Mouse (Mus musculus) CD4-positive helper T cell, adult 2 months (primary cell): ENCODE measurements around the gene 4930558K02Rik.

Experiments
- DNase-seq: peaks from one replicate; pipeline ENCODE4 v3.0.0-alpha.2; 2012; ENCODE audit warnings: low read depth, missing footprints, low spot score

Gene 4930558K02Rik

DNA sequence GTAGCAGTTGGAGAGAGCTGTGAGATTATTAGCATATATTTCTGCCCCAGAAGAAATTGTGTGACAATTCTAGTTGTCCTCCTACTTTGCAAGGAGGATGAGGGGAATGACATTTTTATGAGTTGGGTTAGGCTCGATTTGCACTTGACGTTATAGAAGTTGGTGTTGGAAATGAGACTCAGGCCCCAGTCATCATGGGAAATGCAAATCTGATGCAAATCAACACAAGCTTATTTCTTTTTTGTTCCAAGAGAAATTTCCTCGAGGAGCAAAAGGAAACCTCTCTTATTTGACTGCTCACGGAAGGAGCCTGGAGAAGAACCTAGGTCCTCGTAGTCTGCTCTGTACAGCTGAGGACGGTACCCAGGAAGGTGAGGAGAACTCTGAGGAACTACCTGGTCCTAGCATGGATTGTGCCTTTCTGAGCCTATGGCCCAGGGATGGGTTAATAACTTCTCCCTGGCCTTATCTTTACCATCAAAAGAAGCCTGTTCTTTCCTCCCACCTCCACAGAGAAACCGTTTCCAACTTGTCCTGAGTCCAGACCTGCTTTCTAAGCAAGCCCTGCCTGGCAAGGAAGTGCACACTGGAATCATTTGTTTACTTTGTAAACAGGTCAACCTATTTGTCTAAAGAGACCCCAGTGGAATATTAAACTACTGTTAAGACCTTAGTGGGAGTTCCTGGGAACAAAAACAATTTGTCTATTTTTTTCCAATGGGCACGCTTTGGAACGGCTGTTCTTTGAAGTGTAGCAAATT is 76.6 kb downstream of the 4930558K02Rik start:
- no peak for DNase-seq

DNA sequence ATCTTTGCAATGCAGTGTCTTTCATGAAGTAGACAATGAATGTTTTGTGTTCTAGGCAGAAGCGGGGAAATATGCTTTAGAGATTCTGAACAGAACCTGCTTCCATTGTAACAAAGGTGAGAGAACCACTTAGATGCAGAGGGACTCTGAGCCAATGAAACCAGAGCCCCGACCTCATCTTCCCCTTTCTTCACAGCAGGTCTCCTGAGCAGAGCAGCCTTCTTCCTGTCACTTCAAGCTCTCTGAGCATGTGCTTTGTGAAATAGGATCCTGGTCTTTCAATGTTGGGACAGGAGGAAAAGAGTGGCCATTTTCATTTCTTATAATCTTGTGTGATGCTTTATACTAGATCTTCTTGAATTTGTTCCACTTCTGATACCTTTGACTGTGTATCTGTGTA is 79.3 kb downstream of the 4930558K02Rik start:
- no peak for DNase-seq

DNA sequence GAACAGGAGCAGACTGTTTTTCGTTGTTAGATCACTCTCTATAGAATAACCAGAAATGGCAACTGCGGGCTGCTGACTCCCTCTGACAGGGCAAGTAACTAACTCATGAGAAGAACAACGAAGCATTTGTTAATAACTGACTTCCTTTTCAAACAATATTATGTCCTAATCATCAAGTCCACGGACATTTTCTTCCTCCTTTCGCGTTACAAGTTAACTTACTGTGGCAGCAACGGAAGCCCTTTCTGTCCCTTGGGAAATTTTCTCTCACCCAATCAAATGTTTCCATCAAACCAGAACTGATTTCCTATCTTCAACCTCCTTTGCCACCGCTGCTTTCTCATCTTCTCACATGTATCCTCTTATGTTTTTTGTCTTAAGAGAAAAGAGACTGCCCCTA is 82.2 kb downstream of the 4930558K02Rik start:
- no peak for DNase-seq

DNA sequence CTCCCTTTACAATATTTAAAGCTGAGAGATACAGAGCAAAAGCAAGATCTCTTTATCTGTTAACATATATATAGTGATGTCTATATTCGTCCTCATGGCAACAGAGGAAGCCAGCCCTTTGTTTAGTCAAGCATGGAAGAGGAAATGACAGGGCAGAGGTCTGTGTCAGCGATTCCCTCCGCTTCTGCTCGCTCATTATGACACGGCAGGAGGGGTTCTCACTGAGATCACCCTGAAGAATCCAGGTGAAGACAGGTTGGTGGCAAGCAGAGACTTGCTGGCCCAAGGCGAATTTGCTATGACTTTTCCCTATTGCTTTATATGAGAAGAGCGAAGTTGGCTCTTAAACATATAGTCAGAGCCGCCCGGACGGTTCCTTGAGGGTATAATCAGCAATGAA is 83.3 kb downstream of the 4930558K02Rik start:
- peak; percentile 21 for DNase-seq

GRCm38 (mm10) chr1:161895014-161895413 is 84.4 kb downstream of the 4930558K02Rik start:
- no peak for DNase-seq

GRCm38 (mm10) chr1:161894553-161894952 is 84.9 kb downstream of the 4930558K02Rik start:
- peak; percentile 12 for DNase-seq

DNA sequence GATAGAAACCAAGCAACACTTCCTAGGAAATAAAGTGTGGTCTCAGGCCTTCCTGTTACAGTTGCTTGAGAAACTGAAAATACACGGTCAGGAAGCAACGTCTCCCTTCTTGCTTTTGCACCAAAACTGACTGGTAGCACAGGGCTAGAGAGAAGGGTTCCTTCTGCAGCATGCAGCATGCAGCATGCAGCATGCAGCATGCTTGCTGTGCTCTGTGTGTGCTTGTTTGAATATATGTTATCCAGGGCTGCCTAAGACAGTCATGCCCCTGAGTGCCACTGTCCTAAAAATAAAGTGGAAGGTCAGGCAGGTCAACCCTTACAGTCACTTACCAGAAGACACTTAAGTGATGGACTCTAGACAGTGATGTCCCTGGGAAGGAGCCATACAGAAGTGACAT is 85.3 kb downstream of the 4930558K02Rik start:
- DNase-seq, result peak; percentile 67
